Mouse (Mus musculus): ENCODE results near the gene Map7d3.

Gene Map7d3

GRCm38 (mm10) chrX:56821765-56822603, at the start of gene Map7d3:
Gene Map7d3 (minus strand): TSS chrX:56822326.
- no peak for DNase-seq (ENCODE audit: low read depth, low spot score)

- no peak for DNase-seq (ENCODE audit: low read depth, low spot score)
These were observed 47.7 kb upstream of the Map7d3 start, which contains the start of gene Adgrg4 for GRCm38 (mm10) chrX:56869863-56870262. Gene Adgrg4 (plus strand): TSS chrX:56870163.

GRCm38 (mm10) chrX:56841255-56841654, 19.1 kb upstream of the Map7d3 start:
- no peak for DNase-seq (ENCODE audit: low read depth, low spot score)

GRCm38 (mm10) chrX:56839369-56839768, 17.2 kb upstream of the Map7d3 start:
- DNase-seq (ENCODE audit: low read depth, low spot score): peak; percentile 9

- no peak for DNase-seq (ENCODE audit: low read depth, low spot score)
These were observed 13.7 kb upstream of the Map7d3 start for GRCm38 (mm10) chrX:56835842-56836241.

GRCm38 (mm10) chrX:56827492-56827891, 5.4 kb upstream of the Map7d3 start:
- DNase-seq (ENCODE audit: low read depth, low spot score): no peak

- DNase-seq (ENCODE audit: low read depth, low spot score): no peak
These were observed 30.9 kb downstream of the Map7d3 start for GRCm38 (mm10) chrX:56791268-56791667.

GRCm38 (mm10) chrX:56790591-56790990, 31.5 kb downstream of the Map7d3 start:
- no peak for DNase-seq (ENCODE audit: low read depth, low spot score)

GRCm38 (mm10) chrX:56787486-56787885, 34.6 kb downstream of the Map7d3 start:
- DNase-seq (ENCODE audit: low read depth, low spot score): no peak

- DNase-seq (ENCODE audit: low read depth, low spot score): no peak
These were observed 35.7 kb downstream of the Map7d3 start for GRCm38 (mm10) chrX:56786281-56787061.

- DNase-seq (ENCODE audit: low read depth, low spot score): no peak
These were observed 48.8 kb downstream of the Map7d3 start for GRCm38 (mm10) chrX:56773329-56773728.

- no peak for DNase-seq (ENCODE audit: low read depth, low spot score)
These were observed 50.4 kb downstream of the Map7d3 start for GRCm38 (mm10) chrX:56771751-56772150.

GRCm38 (mm10) chrX:56769838-56770237, 52.3 kb downstream of the Map7d3 start:
- no peak for DNase-seq (ENCODE audit: low read depth, low spot score)

- no peak for DNase-seq (ENCODE audit: low read depth, low spot score)
These were observed 61.8 kb downstream of the Map7d3 start for GRCm38 (mm10) chrX:56760257-56760760.

GRCm38 (mm10) chrX:56756352-56756751, 65.8 kb downstream of the Map7d3 start:
- no peak for DNase-seq (ENCODE audit: low read depth, low spot score)

GRCm38 (mm10) chrX:56755646-56756045, 66.5 kb downstream of the Map7d3 start:
- DNase-seq (ENCODE audit: low read depth, low spot score): no peak

- no peak for DNase-seq (ENCODE audit: low read depth, low spot score)
These were observed 68.5 kb downstream of the Map7d3 start for GRCm38 (mm10) chrX:56753317-56754289.

GRCm38 (mm10) chrX:56752144-56752543, 70.0 kb downstream of the Map7d3 start:
- DNase-seq (ENCODE audit: low read depth, low spot score): no peak

- DNase-seq (ENCODE audit: low read depth, low spot score): no peak
These were observed 70.6 kb downstream of the Map7d3 start for GRCm38 (mm10) chrX:56751536-56751935.

Data from retina, adult 2 months (tissue).